Mouse (Mus musculus): ENCODE results near the gene Nat10. TPM values are rescaled to one million over a fixed set of nuclear protein-coding genes. Genes with fewer than 3 reads are reported as not detected.

The Nat10 gene
- polyA plus RNA-seq, 1 experiment from 2014 or later = 15.3 TPM

DNA sequence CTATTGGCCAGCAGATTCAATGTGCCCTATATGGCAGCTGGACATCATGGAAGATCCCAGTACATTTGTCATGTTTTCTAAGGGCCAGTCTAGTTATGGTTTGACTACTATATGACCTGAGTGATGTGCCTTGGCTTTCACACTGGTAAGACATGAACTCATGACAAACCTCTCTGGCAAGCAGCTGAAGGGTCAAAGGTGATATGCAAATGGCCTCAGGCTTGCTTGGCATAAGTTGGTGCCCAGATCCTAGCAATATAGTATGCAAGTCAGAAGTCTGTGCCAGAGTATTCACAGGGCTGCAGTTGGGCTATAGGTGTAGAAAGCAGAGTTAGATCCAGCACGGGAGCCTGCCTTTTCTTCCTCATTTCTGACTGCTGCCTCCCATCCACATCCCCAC lies 69.8 kb downstream of the Nat10 start:
- Histone ChIP-seq H3K4me3 (ENCODE audit: control insufficient read depth in 1 of 2, insufficient read depth in 1 of 2, low read depth in 1 of 2, low read length in 2 of 2) (no peak overlapping the region), H3K27ac (replicated peaks in 1 of 2; ENCODE audit: control insufficient read depth in 1 of 2, insufficient read depth in 1 of 2, low read depth in 2 of 2, low read length in 2 of 2) (no peak overlapping the region), H3K4me1 (ENCODE audit: control insufficient read depth in 2 of 2, insufficient read depth in 2 of 2, low read length in 2 of 2) (peaks cover 12 to 15% of the 10 kb centered on the region in 2 experiments), H3K27me3 (ENCODE audit: control insufficient read depth, insufficient read depth, low read length) (no peaks in the 10 kb centered on the region), H3K9me3 (ENCODE audit: control insufficient read depth, low read length) (no peaks in the 10 kb centered on the region), H3K36me3 (ENCODE audit: control insufficient read depth, insufficient read depth, low read length) (peaks cover 4% of the 10 kb centered on the region; the same call in 1 of the 2 replicates), H3K4me2 (ENCODE audit: low read length) (no peak overlapping the region), H3K9ac (ENCODE audit: low read length) (no peak overlapping the region)
- WGBS = 69% methylated on average over 1 of the region's 1 CpGs
- no peak for ATAC-seq (ENCODE audit: insufficient number of reproducible peaks, insufficient read depth, low FRiP score, low read depth)

DNA sequence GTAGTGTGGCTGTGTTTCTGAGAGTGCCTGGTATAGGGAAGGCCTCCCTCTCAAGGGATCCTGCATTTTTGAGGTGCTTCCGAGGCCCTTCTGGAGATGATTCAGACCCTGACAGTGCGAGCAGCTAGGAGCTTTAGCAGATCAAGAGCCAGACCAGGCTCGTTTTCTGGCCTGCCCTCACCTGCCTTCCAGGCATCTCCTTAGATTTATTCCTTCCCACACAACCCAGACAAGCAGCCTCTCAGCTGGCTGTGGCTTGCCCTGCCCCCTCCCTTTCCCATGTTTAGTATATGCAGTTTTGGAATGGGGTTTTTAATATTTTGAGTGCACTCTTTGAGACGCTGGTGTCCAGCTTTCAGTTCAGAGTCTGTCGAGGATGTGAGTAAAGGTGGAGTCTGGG lies 70.2 kb downstream of the Nat10 start:
- WGBS = 57% methylated on average over 5 of the region's 5 CpGs
- Histone ChIP-seq H3K9me3 (ENCODE audit: control insufficient read depth, low read length) (no peaks in the 10 kb centered on the region), H3K4me2 (ENCODE audit: low read length) (no peak overlapping the region), H3K27ac (replicated peaks in 1 of 2; ENCODE audit: control insufficient read depth in 1 of 2, insufficient read depth in 1 of 2, low read depth in 2 of 2, low read length in 2 of 2) (peak overlapping the region; percentile 35 to 45; a peak in 1 of 4 replicates), H3K4me1 (ENCODE audit: control insufficient read depth in 2 of 2, insufficient read depth in 2 of 2, low read length in 2 of 2) (peaks cover 11 to 14% of the 10 kb centered on the region in 2 experiments), H3K27me3 (ENCODE audit: control insufficient read depth, insufficient read depth, low read length) (no peaks in the 10 kb centered on the region), H3K36me3 (ENCODE audit: control insufficient read depth, insufficient read depth, low read length) (peaks cover 4% of the 10 kb centered on the region; the same call in 1 of the 2 replicates), H3K4me3 (ENCODE audit: control insufficient read depth in 1 of 2, insufficient read depth in 1 of 2, low read depth in 1 of 2, low read length in 2 of 2) (no peak overlapping the region), H3K9ac (ENCODE audit: low read length) (no peak overlapping the region)
- no peak for ATAC-seq (ENCODE audit: insufficient number of reproducible peaks, insufficient read depth, low FRiP score, low read depth)

DNA sequence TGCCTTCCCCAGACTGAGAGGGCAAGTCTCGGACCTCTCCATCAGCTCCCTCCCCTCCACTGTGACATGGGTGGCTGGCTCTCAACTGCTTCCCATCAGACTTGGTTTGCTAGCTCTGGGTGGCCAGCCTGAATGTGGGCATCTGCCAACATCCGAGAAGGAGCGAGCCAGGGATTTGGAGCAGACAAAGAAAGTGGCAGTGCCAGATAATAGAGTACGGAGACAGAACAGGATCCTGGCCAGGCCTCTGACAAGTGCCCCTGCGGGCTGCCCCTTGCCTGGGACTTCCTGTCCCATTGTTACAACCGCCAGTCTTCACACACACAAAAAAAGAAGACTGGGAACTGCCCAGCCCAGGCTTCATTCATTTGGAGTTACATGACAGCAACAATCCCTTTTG lies 70.6 kb downstream of the Nat10 start:
- no peak overlapping the region for H3K4me3 ChIP-seq (ENCODE audit: control insufficient read depth in 1 of 2, insufficient read depth in 1 of 2, low read depth in 1 of 2, low read length in 2 of 2)
- WGBS = 28% methylated on average over 6 of the region's 6 CpGs
- H3K27me3 ChIP-seq (ENCODE audit: control insufficient read depth, insufficient read depth, low read length) = no peaks in the 10 kb centered on the region
- peaks cover 4% of the 10 kb centered on the region; the same call in 1 of the 2 replicates for H3K36me3 ChIP-seq (ENCODE audit: control insufficient read depth, insufficient read depth, low read length)
- ATAC-seq (ENCODE audit: insufficient number of reproducible peaks, insufficient read depth, low FRiP score, low read depth) = peak; percentile 55; the same call in 1 of the 2 replicates
- H3K9me3 ChIP-seq (ENCODE audit: control insufficient read depth, low read length) = no peaks in the 10 kb centered on the region
- H3K4me2 ChIP-seq (ENCODE audit: low read length) = no peak overlapping the region
- H3K27ac ChIP-seq (replicated peaks in 1 of 2; ENCODE audit: control insufficient read depth in 1 of 2, insufficient read depth in 1 of 2, low read depth in 2 of 2, low read length in 2 of 2) = peak overlapping the region; percentile 35 to 45; a peak in 2 of 4 replicates
- no peak overlapping the region for H3K9ac ChIP-seq (ENCODE audit: low read length)
- peaks cover 13 to 15% of the 10 kb centered on the region in 2 experiments for H3K4me1 ChIP-seq (ENCODE audit: control insufficient read depth in 2 of 2, insufficient read depth in 2 of 2, low read length in 2 of 2)

DNA sequence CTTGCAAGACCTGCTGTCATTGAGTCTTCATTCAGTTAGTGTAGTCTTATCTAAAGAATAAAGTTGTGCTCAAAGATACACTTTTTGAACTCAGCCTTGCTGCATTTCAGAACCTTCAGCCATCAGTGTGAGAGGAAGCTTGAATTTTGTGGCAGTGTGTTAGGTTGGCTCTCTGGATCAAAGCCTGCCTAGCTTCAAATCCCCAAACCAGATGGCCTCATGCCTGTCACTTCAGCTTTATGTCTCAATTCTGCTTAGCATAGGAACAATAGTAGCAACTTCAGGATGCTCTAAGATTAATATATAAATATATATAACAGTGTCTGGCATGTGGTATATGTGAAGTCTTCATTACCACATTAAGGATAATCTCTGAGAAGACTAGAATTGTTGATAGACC lies 73.2 kb downstream of the Nat10 start:
- no peak for ATAC-seq (ENCODE audit: insufficient number of reproducible peaks, insufficient read depth, low FRiP score, low read depth)
- no peaks in the 10 kb centered on the region for H3K9me3 ChIP-seq (ENCODE audit: control insufficient read depth, low read length)
- no peak overlapping the region for H3K4me2 ChIP-seq (ENCODE audit: low read length)
- H3K36me3 ChIP-seq (ENCODE audit: control insufficient read depth, insufficient read depth, low read length) = peaks cover 12% of the 10 kb centered on the region
- peaks cover 24 to 27% of the 10 kb centered on the region in 2 experiments for H3K4me1 ChIP-seq (ENCODE audit: control insufficient read depth in 2 of 2, insufficient read depth in 2 of 2, low read length in 2 of 2)
- H3K4me3 ChIP-seq (ENCODE audit: control insufficient read depth in 1 of 2, insufficient read depth in 1 of 2, low read depth in 1 of 2, low read length in 2 of 2) = no peak overlapping the region
- H3K27me3 ChIP-seq (ENCODE audit: control insufficient read depth, insufficient read depth, low read length) = no peaks in the 10 kb centered on the region
- H3K9ac ChIP-seq (ENCODE audit: low read length) = no peak overlapping the region
- H3K27ac ChIP-seq (replicated peaks in 1 of 2; ENCODE audit: control insufficient read depth in 1 of 2, insufficient read depth in 1 of 2, low read depth in 2 of 2, low read length in 2 of 2) = no peak overlapping the region

DNA sequence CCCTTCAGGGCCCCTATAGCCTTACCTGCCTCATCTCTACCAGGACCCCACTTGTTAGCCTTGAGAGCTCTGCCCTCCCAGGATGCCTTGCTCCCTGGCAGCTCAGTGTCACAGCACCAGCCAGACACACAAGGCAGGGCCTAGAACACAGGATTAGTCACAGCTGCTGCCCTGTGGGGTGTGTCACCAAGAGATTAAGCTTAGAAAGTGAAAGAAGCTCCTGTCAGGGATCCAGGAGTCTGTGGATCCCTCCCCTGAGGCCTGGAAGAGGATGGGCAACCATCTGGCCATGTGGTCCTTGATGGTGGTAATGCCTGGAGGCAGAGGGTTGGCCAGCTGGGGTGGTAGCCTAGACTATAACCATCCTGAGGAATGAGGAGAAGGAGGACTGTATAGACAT lies 73.9 kb downstream of the Nat10 start:
- H3K9me3 ChIP-seq (ENCODE audit: control insufficient read depth, low read length) = no peaks in the 10 kb centered on the region
- peaks cover 30 to 34% of the 10 kb centered on the region in 2 experiments for H3K4me1 ChIP-seq (ENCODE audit: control insufficient read depth in 2 of 2, insufficient read depth in 2 of 2, low read length in 2 of 2)
- H3K27ac ChIP-seq (replicated peaks in 1 of 2; ENCODE audit: control insufficient read depth in 1 of 2, insufficient read depth in 1 of 2, low read depth in 2 of 2, low read length in 2 of 2) = no peak overlapping the region
- H3K27me3 ChIP-seq (ENCODE audit: control insufficient read depth, insufficient read depth, low read length) = no peaks in the 10 kb centered on the region
- H3K4me2 ChIP-seq (ENCODE audit: low read length) = no peak overlapping the region
- H3K4me3 ChIP-seq (ENCODE audit: control insufficient read depth in 1 of 2, insufficient read depth in 1 of 2, low read depth in 1 of 2, low read length in 2 of 2) = no peak overlapping the region
- no peak for ATAC-seq (ENCODE audit: insufficient number of reproducible peaks, insufficient read depth, low FRiP score, low read depth)
- H3K36me3 ChIP-seq (ENCODE audit: control insufficient read depth, insufficient read depth, low read length) = peaks cover 12% of the 10 kb centered on the region
- H3K9ac ChIP-seq (ENCODE audit: low read length) = no peak overlapping the region

DNA sequence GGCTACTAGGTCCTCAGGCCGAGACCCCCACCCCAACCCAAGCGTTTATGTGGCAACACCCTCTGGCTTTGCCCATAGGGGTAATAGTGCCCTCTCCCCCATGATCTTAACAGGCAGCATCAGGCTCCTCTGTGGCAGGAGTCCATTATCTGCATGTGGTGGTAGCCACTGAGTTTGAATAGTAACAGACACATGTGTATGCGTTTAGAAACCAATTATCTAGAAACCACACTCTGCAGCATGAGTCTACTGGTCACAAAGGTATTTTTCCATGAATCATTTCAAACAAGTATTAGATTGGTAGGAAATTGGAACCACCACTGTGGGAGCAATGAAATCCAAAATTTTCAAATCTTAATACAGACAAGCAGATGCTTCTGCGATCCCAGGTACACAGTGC lies 75.5 kb downstream of the Nat10 start:
- H3K4me1 ChIP-seq (ENCODE audit: control insufficient read depth in 2 of 2, insufficient read depth in 2 of 2, low read length in 2 of 2) = peaks cover 25 to 30% of the 10 kb centered on the region in 2 experiments
- H3K9me3 ChIP-seq (ENCODE audit: control insufficient read depth, low read length) = no peaks in the 10 kb centered on the region
- no peaks in the 10 kb centered on the region for H3K27me3 ChIP-seq (ENCODE audit: control insufficient read depth, insufficient read depth, low read length)
- H3K9ac ChIP-seq (ENCODE audit: low read length) = 0 out of 2 replicates have a peak overlapping the region, but pooled peaks have one; percentile 36
- H3K4me2 ChIP-seq (ENCODE audit: low read length) = no peak overlapping the region
- ATAC-seq (ENCODE audit: insufficient number of reproducible peaks, insufficient read depth, low FRiP score, low read depth) = no peak
- 86% methylated on average over 4 of the region's 4 CpGs for WGBS
- H3K4me3 ChIP-seq (ENCODE audit: control insufficient read depth in 1 of 2, insufficient read depth in 1 of 2, low read depth in 1 of 2, low read length in 2 of 2) = no peak overlapping the region
- peaks cover 12% of the 10 kb centered on the region for H3K36me3 ChIP-seq (ENCODE audit: control insufficient read depth, insufficient read depth, low read length)
- H3K27ac ChIP-seq (replicated peaks in 1 of 2; ENCODE audit: control insufficient read depth in 1 of 2, insufficient read depth in 1 of 2, low read depth in 2 of 2, low read length in 2 of 2) = peak overlapping the region in 1 of 2 experiments; percentile 54; a peak in 1 of 4 replicates

DNA sequence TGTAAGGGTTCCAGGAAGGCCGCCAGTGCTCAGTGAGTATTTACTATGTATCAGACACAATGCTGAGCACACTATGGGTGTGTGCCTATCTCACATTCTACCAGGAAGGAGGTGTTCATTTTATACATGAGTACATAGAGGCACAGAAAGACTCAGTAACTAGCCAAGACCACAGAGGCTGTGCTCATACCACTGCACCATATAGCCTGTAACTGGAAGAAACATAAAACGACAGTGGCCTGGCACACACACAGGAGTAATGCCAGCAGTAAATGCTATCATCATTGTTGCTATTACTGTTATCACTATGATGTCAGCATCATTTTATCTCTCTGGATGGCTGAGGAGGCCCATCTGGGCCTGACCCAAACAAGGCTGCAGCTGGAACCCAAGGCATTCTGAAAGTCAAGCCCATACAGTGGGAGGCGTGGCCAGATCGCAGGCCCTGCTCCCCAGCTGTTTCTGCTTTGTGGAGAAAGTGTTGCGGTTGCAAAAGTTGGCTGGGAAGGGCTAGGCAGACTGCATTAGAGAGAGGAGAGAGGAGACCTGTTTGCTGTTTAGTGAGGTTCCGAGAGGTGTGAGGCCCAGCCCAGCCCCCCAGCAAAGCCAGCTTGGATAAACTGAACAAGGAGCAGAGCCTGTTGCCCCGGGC lies 76.0 kb downstream of the Nat10 start:
- no peak overlapping the region for H3K4me3 ChIP-seq (ENCODE audit: control insufficient read depth in 1 of 2, insufficient read depth in 1 of 2, low read depth in 1 of 2, low read length in 2 of 2)
- ATAC-seq (ENCODE audit: insufficient number of reproducible peaks, insufficient read depth, low FRiP score, low read depth) = 0 out of 2 replicates have a peak, but pooled peaks have one; percentile 27
- peak overlapping the region in 1 of 2 experiments; percentile 54; a peak in 2 of 4 replicates for H3K27ac ChIP-seq (replicated peaks in 1 of 2; ENCODE audit: control insufficient read depth in 1 of 2, insufficient read depth in 1 of 2, low read depth in 2 of 2, low read length in 2 of 2)
- H3K9ac ChIP-seq (ENCODE audit: low read length) = 0 out of 2 replicates have a peak overlapping the region, but pooled peaks have one; percentile 36
- H3K4me1 ChIP-seq (ENCODE audit: control insufficient read depth in 2 of 2, insufficient read depth in 2 of 2, low read length in 2 of 2) = peaks cover 20 to 25% of the 10 kb centered on the region in 2 experiments
- no peaks in the 10 kb centered on the region for H3K27me3 ChIP-seq (ENCODE audit: control insufficient read depth, insufficient read depth, low read length)
- H3K4me2 ChIP-seq (ENCODE audit: low read length) = no peak overlapping the region
- whole genome bisulfite sequencing = 57% methylated on average over 7 of the region's 7 CpGs
- peaks cover 12% of the 10 kb centered on the region for H3K36me3 ChIP-seq (ENCODE audit: control insufficient read depth, insufficient read depth, low read length)
- no peaks in the 10 kb centered on the region for H3K9me3 ChIP-seq (ENCODE audit: control insufficient read depth, low read length)
